Mouse (Mus musculus): ENCODE results near the gene Dcaf4. TPM values are rescaled to one million over a fixed set of nuclear protein-coding genes. Genes with fewer than 3 reads are reported as not detected.

Dcaf4 gene
- polyA plus RNA-seq, 1 experiment from 2014 or later = 48.1 TPM

- 65% methylated on average over 4 of the region's 4 CpGs for WGBS
- H3K4me3 ChIP-seq (replicated peaks) = no peak overlapping the region
- no peaks in the 10 kb centered on the region for H3K4me1 ChIP-seq
- H3K27me3 ChIP-seq = no peaks in the 10 kb centered on the region
- no peak overlapping the region for H3K9ac ChIP-seq
- no peak overlapping the region for H3K27ac ChIP-seq (replicated peaks)
- ATAC-seq (ENCODE audit: insufficient number of reproducible peaks, low FRiP score, low TSS enrichment, low read depth) = no peak
- no peak overlapping the region for H3K4me2 ChIP-seq (replicated peaks)
- H3K9me3 ChIP-seq (replicated peaks) = 0 out of 2 replicates have a peak, but pooled peaks cover 3% of the 10 kb centered on the region
- no peaks in the 10 kb centered on the region for H3K36me3 ChIP-seq
Observed at GRCm38 (mm10) chr12:83496336-83496735, 23.9 kb upstream of the Dcaf4 start.

- Histone ChIP-seq H3K27me3 (no peaks in the 10 kb centered on the region), H3K27ac (replicated peaks) (no peak overlapping the region), H3K9ac (no peak overlapping the region), H3K36me3 (no peaks in the 10 kb centered on the region), H3K4me2 (replicated peaks) (no peak overlapping the region), H3K4me1 (no peaks in the 10 kb centered on the region), H3K4me3 (replicated peaks) (no peak overlapping the region), H3K9me3 (replicated peaks) (no peaks in the 10 kb centered on the region)
- WGBS = 85% methylated on average over 6 of the region's 6 CpGs
- no peak for ATAC-seq (ENCODE audit: insufficient number of reproducible peaks, low FRiP score, low TSS enrichment, low read depth)
Observed at GRCm38 (mm10) chr12:83496736-83497135, 23.5 kb upstream of the Dcaf4 start.

GRCm38 (mm10) chr12:83497959-83498358, 22.3 kb upstream of the Dcaf4 start:
- H3K36me3 ChIP-seq = no peaks in the 10 kb centered on the region
- H3K4me2 ChIP-seq (replicated peaks) = no peak overlapping the region
- ATAC-seq (ENCODE audit: insufficient number of reproducible peaks, low FRiP score, low TSS enrichment, low read depth) = no peak
- no peaks in the 10 kb centered on the region for H3K4me1 ChIP-seq
- 80% methylated on average over 3 of the region's 3 CpGs for WGBS
- H3K27me3 ChIP-seq = no peaks in the 10 kb centered on the region
- no peak overlapping the region for H3K9ac ChIP-seq
- no peaks in the 10 kb centered on the region for H3K9me3 ChIP-seq (replicated peaks)
- no peak overlapping the region for H3K4me3 ChIP-seq (replicated peaks)
- no peak overlapping the region for H3K27ac ChIP-seq (replicated peaks)

GRCm38 (mm10) chr12:83499256-83499655, 21.0 kb upstream of the Dcaf4 start:
- 73% methylated on average over 5 of the region's 5 CpGs for WGBS

GRCm38 (mm10) chr12:83502190-83502589, 18.1 kb upstream of the Dcaf4 start:
- Histone ChIP-seq H3K36me3 (no peaks in the 10 kb centered on the region), H3K4me1 (no peaks in the 10 kb centered on the region), H3K9ac (no peak overlapping the region), H3K4me2 (replicated peaks) (no peak overlapping the region), H3K27me3 (no peaks in the 10 kb centered on the region), H3K9me3 (replicated peaks) (no peaks in the 10 kb centered on the region), H3K4me3 (replicated peaks) (no peak overlapping the region), H3K27ac (replicated peaks) (no peak overlapping the region)
- WGBS = 6% methylated on average over 9 of the region's 9 CpGs
- no peak for ATAC-seq (ENCODE audit: insufficient number of reproducible peaks, low FRiP score, low TSS enrichment, low read depth)

More at GRCm38 (mm10) chr12:83499256-83499655, 21.0 kb upstream of the Dcaf4 start:
- no peaks in the 10 kb centered on the region for H3K4me1 ChIP-seq
- no peak overlapping the region for H3K27ac ChIP-seq (replicated peaks)
- H3K4me3 ChIP-seq (replicated peaks) = no peak overlapping the region
- H3K27me3 ChIP-seq = no peaks in the 10 kb centered on the region
- no peak overlapping the region for H3K9ac ChIP-seq
- H3K4me2 ChIP-seq (replicated peaks) = no peak overlapping the region
- no peak for ATAC-seq (ENCODE audit: insufficient number of reproducible peaks, low FRiP score, low TSS enrichment, low read depth)
- no peaks in the 10 kb centered on the region for H3K9me3 ChIP-seq (replicated peaks)
- H3K36me3 ChIP-seq = no peaks in the 10 kb centered on the region

- no peak overlapping the region for H3K9ac ChIP-seq
- H3K36me3 ChIP-seq = no peaks in the 10 kb centered on the region
- H3K9me3 ChIP-seq (replicated peaks) = no peaks in the 10 kb centered on the region
- H3K4me1 ChIP-seq = no peaks in the 10 kb centered on the region
- no peak overlapping the region for H3K4me3 ChIP-seq (replicated peaks)
- ATAC-seq (ENCODE audit: insufficient number of reproducible peaks, low FRiP score, low TSS enrichment, low read depth) = no peak
- H3K27ac ChIP-seq (replicated peaks) = no peak overlapping the region
- H3K4me2 ChIP-seq (replicated peaks) = no peak overlapping the region
- WGBS = 84% methylated on average over 10 of the region's 10 CpGs
- no peaks in the 10 kb centered on the region for H3K27me3 ChIP-seq
Observed at GRCm38 (mm10) chr12:83506543-83506942, 13.7 kb upstream of the Dcaf4 start.

GRCm38 (mm10) chr12:83510586-83510985, 9.7 kb upstream of the Dcaf4 start:
- WGBS = 76% methylated on average over 5 of the region's 5 CpGs
- ATAC-seq (ENCODE audit: insufficient number of reproducible peaks, low FRiP score, low TSS enrichment, low read depth) = no peak
- no peaks in the 10 kb centered on the region for H3K27me3 ChIP-seq
- no peak overlapping the region for H3K27ac ChIP-seq (replicated peaks)
- H3K9me3 ChIP-seq (replicated peaks) = no peaks in the 10 kb centered on the region
- no peaks in the 10 kb centered on the region for H3K36me3 ChIP-seq
- H3K4me1 ChIP-seq = peaks cover 12% of the 10 kb centered on the region
- no peak overlapping the region for H3K9ac ChIP-seq
- no peak overlapping the region for H3K4me2 ChIP-seq (replicated peaks)
- no peak overlapping the region for H3K4me3 ChIP-seq (replicated peaks)

- no peak for ATAC-seq (ENCODE audit: insufficient number of reproducible peaks, low FRiP score, low TSS enrichment, low read depth)
- H3K27ac ChIP-seq (replicated peaks) = 0 out of 2 replicates have a peak overlapping the region, but pooled peaks have one; percentile 4
- H3K4me2 ChIP-seq (replicated peaks) = no peak overlapping the region
- no peak overlapping the region for H3K4me3 ChIP-seq (replicated peaks)
- H3K9ac ChIP-seq = no peak overlapping the region
- H3K27me3 ChIP-seq = no peaks in the 10 kb centered on the region
- H3K4me1 ChIP-seq = peaks cover 12% of the 10 kb centered on the region
- WGBS = 23% methylated on average over 4 of the region's 4 CpGs
- H3K9me3 ChIP-seq (replicated peaks) = no peaks in the 10 kb centered on the region
- no peaks in the 10 kb centered on the region for H3K36me3 ChIP-seq
Observed at GRCm38 (mm10) chr12:83512783-83513182, 7.5 kb upstream of the Dcaf4 start.

- Histone ChIP-seq H3K9ac (no peak overlapping the region), H3K27ac (replicated peaks) (0 out of 2 replicates have a peak overlapping the region, but pooled peaks have one; percentile 4), H3K4me1 (peaks cover 12% of the 10 kb centered on the region), H3K27me3 (no peaks in the 10 kb centered on the region), H3K9me3 (replicated peaks) (no peaks in the 10 kb centered on the region), H3K4me3 (replicated peaks) (no peak overlapping the region), H3K36me3 (no peaks in the 10 kb centered on the region), H3K4me2 (replicated peaks) (no peak overlapping the region)
- 26% methylated on average over 5 of the region's 5 CpGs for WGBS
- no peak for ATAC-seq (ENCODE audit: insufficient number of reproducible peaks, low FRiP score, low TSS enrichment, low read depth)
Observed at GRCm38 (mm10) chr12:83513185-83513584, 7.1 kb upstream of the Dcaf4 start.

- Histone ChIP-seq H3K4me2 (replicated peaks) (no peak overlapping the region), H3K9me3 (replicated peaks) (no peaks in the 10 kb centered on the region), H3K4me1 (peaks cover 12% of the 10 kb centered on the region), H3K4me3 (replicated peaks) (no peak overlapping the region), H3K27ac (replicated peaks) (no peak overlapping the region), H3K9ac (no peak overlapping the region), H3K36me3 (no peaks in the 10 kb centered on the region), H3K27me3 (no peaks in the 10 kb centered on the region)
- 64% methylated on average over 4 of the region's 4 CpGs for WGBS
- no peak for ATAC-seq (ENCODE audit: insufficient number of reproducible peaks, low FRiP score, low TSS enrichment, low read depth)
Observed at GRCm38 (mm10) chr12:83514216-83514615, 6.0 kb upstream of the Dcaf4 start.

- Histone ChIP-seq H3K4me1 (peaks cover 24% of the 10 kb centered on the region), H3K9ac (no peak overlapping the region), H3K4me2 (replicated peaks) (no peak overlapping the region), H3K9me3 (replicated peaks) (no peaks in the 10 kb centered on the region), H3K36me3 (no peaks in the 10 kb centered on the region), H3K27me3 (no peaks in the 10 kb centered on the region), H3K4me3 (replicated peaks) (no peak overlapping the region), H3K27ac (replicated peaks) (no peak overlapping the region)
- ATAC-seq (ENCODE audit: insufficient number of reproducible peaks, low FRiP score, low TSS enrichment, low read depth) = no peak
- WGBS = 79% methylated on average over 3 of the region's 3 CpGs
Observed at GRCm38 (mm10) chr12:83517580-83517979, 2.7 kb upstream of the Dcaf4 start.

- no peak for ATAC-seq (ENCODE audit: insufficient number of reproducible peaks, low FRiP score, low TSS enrichment, low read depth)
- Histone ChIP-seq H3K27me3 (no peaks in the 10 kb centered on the region), H3K4me2 (replicated peaks) (peak overlapping the region; percentile 63), H3K9ac (no peak overlapping the region; the same call in 1 of the 2 replicates), H3K9me3 (replicated peaks) (no peaks in the 10 kb centered on the region), H3K36me3 (no peaks in the 10 kb centered on the region), H3K4me3 (replicated peaks) (peak overlapping the region; percentile 72), H3K4me1 (peaks cover 16% of the 10 kb centered on the region), H3K27ac (replicated peaks) (peak overlapping the region; percentile 76; the same call in 1 of the 2 replicates)
- WGBS = 34% methylated on average over 8 of the region's 8 CpGs
Observed at GRCm38 (mm10) chr12:83521083-83521482, 817 bp downstream of the Dcaf4 start.

Measured in embryonic facial prominence, embryonic 15.5 days (tissue).